ENCODE assay signal across 13 mouse cellular contexts in the genomic region with DNA sequence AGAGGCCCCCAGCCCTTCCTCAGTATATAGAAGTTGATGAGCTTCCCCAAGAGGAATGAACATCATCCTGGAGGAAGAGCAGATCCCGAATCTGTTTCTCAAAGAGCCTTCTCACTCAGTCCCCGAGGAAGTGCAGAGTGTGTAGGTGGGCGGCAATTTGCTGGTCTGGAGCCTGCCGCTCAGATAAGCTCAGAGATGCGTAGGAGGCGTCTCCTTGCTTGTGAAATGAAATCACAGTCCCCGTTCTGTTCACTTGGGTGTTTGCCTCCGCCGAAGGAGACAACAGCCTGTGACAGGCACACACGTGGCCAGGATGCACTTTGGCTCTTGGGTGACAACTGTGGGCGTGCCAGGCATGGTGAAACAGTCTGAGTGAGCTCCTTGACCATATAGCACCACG.
DNase-seq lines count a peak whose midpoint lies in the region; TF ChIP-seq lines count a peak whose summit lies in the region.
"Had no signal": no experiment of that assay in that cellular context is flagged by ENCODE, and none has a peak within 500 bp of the region (broad histone marks: within the 10 kb centered on the region; RNA-seq: fewer than 3 reads in every experiment).

No protein-coding gene starts in this region.

- H3K4me3 ChIP-seq in kidney, adult 2 months (ENCODE audit: insufficient read depth, low read depth, low read length) = no peak overlapping the region
- H3K4me3 ChIP-seq: liver, embryonic 13.5 days; megakaryocyte, embryonic 14.5 days had no signal

- peak; percentile 7 for DNase-seq in kidney, postnatal 14 days
- no peak for DNase-seq in kidney, adult 2 months
- peak; percentile 94 to 95 for DNase-seq in frontal cortex, adult 2 months (ENCODE audit: extremely low spot score in 1 of 2, low spot score in 1 of 2)
- peak; percentile 51 to 62 for DNase-seq in layer of hippocampus, postnatal 10 days (ENCODE audit: low spot score in 2 of 2)
- DNase-seq in right cerebral cortex, postnatal 10 days (ENCODE audit: low spot score in 2 of 2) = peak; percentile 88 to 94
- no peak for DNase-seq in thymus, postnatal 10 days (ENCODE audit: low spot score in 2 of 2)
- no peak for DNase-seq in adrenal gland, adult (ENCODE audit: inconsistent age in 2 of 2, low spot score in 1 of 2)
- no peak for DNase-seq in urinary bladder, adult 18-20 months (ENCODE audit: low spot score in 2 of 2)
- DNase-seq: cerebellum, adult 9-10 months; gastrocnemius, postnatal 25 days; heart, postnatal 36 days; liver, embryonic 13.5 days had no signal

- no peaks in the 10 kb centered on the region for H3K4me1 ChIP-seq in kidney, adult 2 months (ENCODE audit: control insufficient read depth, insufficient read depth, low read length)
- H3K4me1 ChIP-seq: liver, embryonic 13.5 days had no signal

- H3K36me3 ChIP-seq in kidney, adult 2 months (ENCODE audit: control insufficient read depth, insufficient read depth, low read length) = no peaks in the 10 kb centered on the region

- H3K27me3 ChIP-seq in kidney, adult 2 months (replicated peaks; ENCODE audit: control insufficient read depth, insufficient read depth, low read length) = no peaks in the 10 kb centered on the region
- H3K27me3 ChIP-seq: liver, embryonic 13.5 days; megakaryocyte, embryonic 14.5 days had no signal

- TF ChIP-seq POLR2A in kidney, adult 2 months (IDR thresholded peaks at IDR 0.05; ENCODE audit: low read depth, low read length) = no peak

- no peak for TF ChIP-seq CTCF in kidney, adult 2 months (conservative IDR thresholded peaks at IDR 0.05; ENCODE audit: insufficient read depth, insufficient read length, low read depth, low read length)

- 57% methylated on average over 12 of the region's 12 CpGs for WGBS in kidney, adult 2 months

- no peak overlapping the region for H3K27ac ChIP-seq in kidney, adult 2 months (ENCODE audit: insufficient read depth, low read depth, low read length)
- H3K27ac ChIP-seq: liver, embryonic 13.5 days had no signal

Comparison
In these comparisons a context has a peak if more than half of its experiments do, and no peak if none do; other contexts are left out.
1. DNase-seq: peak in kidney, postnatal 14 days (single experiment), frontal cortex, adult 2 months (2 of 2), layer of hippocampus, postnatal 10 days (2 of 2) and right cerebral cortex, postnatal 10 days (2 of 2); none in kidney, adult 2 months (single experiment), thymus, postnatal 10 days (0 of 2), adrenal gland, adult (0 of 2) and urinary bladder, adult 18-20 months (0 of 2).